Mouse (Mus musculus): ENCODE measurements around the gene Zfp367. TPM values are rescaled to one million over a fixed set of nuclear protein-coding genes. Genes with fewer than 3 reads are reported as not detected.

The Zfp367 gene
- polyA plus RNA-seq, 1 experiment, result 15.5 TPM

- H3K4me1 ChIP-seq (ENCODE audit: control insufficient read depth, insufficient read depth, low read length), result no peaks in the 10 kb centered on the region
- DNase-seq, result no peak
- WGBS, result 86% methylated on average over 3 of the region's 3 CpGs
- TF ChIP-seq POLR2A (IDR thresholded peaks at IDR 0.05; ENCODE audit: low read depth, low read length) (no peak), CTCF (conservative IDR thresholded peaks at IDR 0.05; ENCODE audit: insufficient read depth, insufficient read length, low read depth, low read length) (no peak)
- no peaks in the 10 kb centered on the region for H3K27me3 ChIP-seq (replicated peaks; ENCODE audit: control insufficient read depth, insufficient read depth, low read length)
- H3K36me3 ChIP-seq (ENCODE audit: control insufficient read depth, insufficient read depth, low read length), result no peaks in the 10 kb centered on the region
- H3K27ac ChIP-seq (ENCODE audit: insufficient read depth, low read depth, low read length), result no peak overlapping the region
- no peak overlapping the region for H3K4me3 ChIP-seq (ENCODE audit: insufficient read depth, low read depth, low read length)
These were observed 69.7 kb downstream of the Zfp367 start for GRCm38 (mm10) chr13:64083331-64083730.

Other genes starting within 250 kb of the Zfp367 start
- gene Hsd17b3, start 64.0 kb downstream of the Zfp367 start, polyA plus RNA-seq (2012; rRNA removed), result not detected in 2 replicates
- gene Slc35d2, start 23.8 kb downstream of the Zfp367 start, polyA plus RNA-seq (2012; rRNA removed), result 10.9 and 13.8 TPM in 2 replicates
- 35.8 and 37.6 TPM in 2 replicates for gene Habp4, start 8.6 kb upstream of the Zfp367 start, polyA plus RNA-seq (2012; rRNA removed)
- 7.5 and 7.7 TPM in 2 replicates for gene Cdc14b, start 122.1 kb upstream of the Zfp367 start, polyA plus RNA-seq (2012; rRNA removed)
- gene Aaed1, start 159.5 kb upstream of the Zfp367 start, polyA plus RNA-seq (2012; rRNA removed), result 22.6 and 25.5 TPM in 2 replicates
- gene Ctsl, start 217.7 kb upstream of the Zfp367 start, polyA plus RNA-seq (2012; rRNA removed), result 344 and 370 TPM in 2 replicates

Measured in kidney, adult 2 months (tissue).